Comparison of ENCODE assay signal across 17 mouse cellular contexts in the genomic region with DNA sequence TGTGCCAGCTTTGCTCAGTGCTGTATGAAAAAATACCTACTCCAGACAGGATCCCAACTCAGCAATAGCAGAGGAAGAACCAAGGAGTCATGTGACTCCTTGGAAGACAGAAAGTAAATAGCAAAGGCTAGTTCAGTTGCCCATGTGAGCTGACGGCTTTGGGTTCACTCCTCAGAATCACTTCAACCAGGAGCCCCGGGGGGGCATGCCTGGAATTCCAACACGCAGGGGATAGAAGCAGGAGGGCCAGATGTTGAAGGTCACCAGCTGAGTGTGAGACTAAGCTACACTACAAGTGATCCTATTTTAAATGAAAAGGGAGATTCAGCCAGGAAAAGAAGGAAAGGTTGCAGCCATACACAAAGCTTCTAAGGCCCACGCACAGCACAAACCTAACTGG.
"Had no signal": no experiment of that assay in that cellular context is flagged by ENCODE, and none has a peak within 500 bp of the region (broad histone marks: within the 10 kb centered on the region; RNA-seq: fewer than 3 reads in every experiment).

No protein-coding gene starts in this region.

- H3K4me3 ChIP-seq: kidney, embryonic 15.5 days; limb, embryonic 15.5 days; liver, embryonic 12.5 days; midbrain, embryonic 15.5 days; neural tube, embryonic 13.5 days; stomach, embryonic 15.5 days had no signal

- H3K27me3 ChIP-seq: kidney, embryonic 15.5 days; limb, embryonic 15.5 days; liver, embryonic 12.5 days; midbrain, embryonic 15.5 days; neural tube, embryonic 13.5 days; stomach, embryonic 15.5 days had no signal

- H3K9me3 ChIP-seq: kidney, embryonic 15.5 days; limb, embryonic 15.5 days; liver, embryonic 12.5 days; midbrain, embryonic 15.5 days; neural tube, embryonic 13.5 days; stomach, embryonic 15.5 days had no signal

- DNase-seq: kidney, postnatal 14 days; layer of hippocampus, adult 9-11 months; layer of hippocampus, postnatal 36 days; lung, embryonic 14.5 days; lung, postnatal 10 days; lung, postnatal 4 days; retina, postnatal 1 day; right cerebral cortex, postnatal 4 days; thymus, adult 2 months; thymus, postnatal 36 days had no signal

- ATAC-seq: liver, embryonic 12.5 days; midbrain, embryonic 15.5 days had no signal

- H3K9ac ChIP-seq: kidney, embryonic 15.5 days; limb, embryonic 15.5 days; liver, embryonic 12.5 days; lung, embryonic 14.5 days; midbrain, embryonic 15.5 days; neural tube, embryonic 13.5 days; stomach, embryonic 15.5 days had no signal

- H3K4me2 ChIP-seq: kidney, embryonic 15.5 days; limb, embryonic 15.5 days; liver, embryonic 12.5 days; lung, embryonic 14.5 days; midbrain, embryonic 11.5 days; midbrain, embryonic 15.5 days; neural tube, embryonic 13.5 days; stomach, embryonic 15.5 days had no signal

- H3K27ac ChIP-seq: kidney, embryonic 15.5 days; limb, embryonic 15.5 days; liver, embryonic 12.5 days; midbrain, embryonic 15.5 days; neural tube, embryonic 13.5 days; stomach, embryonic 15.5 days had no signal

- H3K36me3 ChIP-seq: kidney, embryonic 15.5 days; limb, embryonic 15.5 days; liver, embryonic 12.5 days; midbrain, embryonic 15.5 days; neural tube, embryonic 13.5 days; stomach, embryonic 15.5 days had no signal

- H3K4me1 ChIP-seq: kidney, embryonic 15.5 days; limb, embryonic 15.5 days; liver, embryonic 12.5 days; stomach, embryonic 15.5 days had no signal
